Mouse (Mus musculus) spleen, adult 2 months (tissue): ENCODE results near the gene Nt5c1a. TPM values are rescaled to one million over a fixed set of nuclear protein-coding genes. Genes with fewer than 3 reads are reported as not detected.

Source experiments
- DNase-seq, 2 experiments: peaks; one replicate each; pipeline versions ENCODE4 v3.0.0 to v3.0.0-alpha.2; 2012 to 2021; ENCODE audit warnings: low spot score in 2 of 2, low read depth in 1 of 2
- H3K27ac ChIP-seq: fragments of 200-500 bp; 2 replicates; pipeline ENCODE4 v1.5.1; 2012; ENCODE audit warnings: low read length, inconsistent platforms; ENCODE audit not compliant: insufficient read depth
- H3K27me3 ChIP-seq: fragments of 200-500 bp; 2 replicates; pipeline ENCODE4 v1.6.1; 2012; ENCODE audit warnings: mild to moderate bottlenecking, moderate library complexity, low read length, inconsistent platforms; ENCODE audit not compliant: control insufficient read depth, insufficient read depth
- H3K36me3 ChIP-seq: fragments of 200-500 bp; 2 replicates; pipeline ENCODE4 v1.6.1; 2012; ENCODE audit warnings: mild to moderate bottlenecking, low read length, inconsistent platforms; ENCODE audit not compliant: control insufficient read depth, insufficient read depth
- H3K4me1 ChIP-seq: fragments of 200-500 bp; 2 replicates; pipeline ENCODE4 v1.6.1; 2011; ENCODE audit warnings: inconsistent platforms; ENCODE audit not compliant: control insufficient read depth, insufficient read depth, insufficient read length
- H3K4me3 ChIP-seq: fragments of 200-500 bp; 2 replicates; pipeline ENCODE4 v1.5.1; 2011; ENCODE audit warnings: mild to moderate bottlenecking, inconsistent platforms; ENCODE audit not compliant: insufficient read depth, insufficient read length; ENCODE audit errors: extremely low read depth
- CTCF ChIP-seq: fragments of 200-500 bp; IDR thresholded peaks from 2 replicates; pipeline ENCODE4 v1.5.1; 2011; ENCODE audit warnings: mild to moderate bottlenecking, inconsistent platforms; ENCODE audit not compliant: insufficient read depth, insufficient read length, insufficient replicate concordance; ENCODE audit errors: extremely low read depth
- POLR2A ChIP-seq: fragments of 200-500 bp; IDR thresholded peaks from 2 replicates; pipeline ENCODE4 v1.6.1; 2011; ENCODE audit warnings: low read depth, low read length, inconsistent platforms
- WGBS: fragments of 180-500 bp; shearing (Covaris S2); methylation state at CpG from one replicate; pipeline ENCODE4 v1.1.7; 2018; 5-methylcytosine and 5-hydroxymethylcytosine counted together
- polyA plus RNA-seq: library from polyadenylated mRNA; depleted of rRNA; stranded (reverse); fragments of >200 nt; gene quantifications from 2 replicates; pipeline ENCODE4 v1.2.3, GENCODE M21; 2012

The Nt5c1a gene
- polyA plus RNA-seq, 1 experiment: not detected

DNA sequence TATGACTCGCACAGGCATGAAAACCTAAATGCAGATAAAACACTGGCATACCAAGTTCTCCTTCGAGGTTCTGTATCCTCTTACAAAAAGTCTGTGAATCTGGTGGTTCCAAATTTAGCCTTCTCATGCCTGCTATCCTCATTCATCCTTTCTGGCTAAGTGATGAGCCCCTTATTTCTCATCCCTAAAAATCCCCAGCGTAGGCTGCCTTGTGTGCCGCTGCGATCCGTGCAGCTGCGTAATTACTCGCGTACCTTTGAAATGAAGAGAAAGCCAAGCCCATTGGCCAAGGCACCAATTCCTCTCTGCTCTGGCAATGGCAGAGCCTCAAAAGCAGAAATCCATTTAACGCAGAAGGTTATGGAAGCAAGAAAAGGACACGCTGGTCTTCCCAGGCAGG, 7.5 kb upstream of the Nt5c1a start:
- Histone ChIP-seq H3K36me3 (no peaks in the 10 kb centered on the region), H3K27me3 (no peaks in the 10 kb centered on the region), H3K4me1 (no peaks in the 10 kb centered on the region), H3K27ac (no peak overlapping the region), H3K4me3 (no peak overlapping the region)
- no peak for DNase-seq
- 94% methylated on average over 11 of the region's 11 CpGs for WGBS
- TF ChIP-seq POLR2A: no peak
- TF ChIP-seq CTCF: no peak

DNA sequence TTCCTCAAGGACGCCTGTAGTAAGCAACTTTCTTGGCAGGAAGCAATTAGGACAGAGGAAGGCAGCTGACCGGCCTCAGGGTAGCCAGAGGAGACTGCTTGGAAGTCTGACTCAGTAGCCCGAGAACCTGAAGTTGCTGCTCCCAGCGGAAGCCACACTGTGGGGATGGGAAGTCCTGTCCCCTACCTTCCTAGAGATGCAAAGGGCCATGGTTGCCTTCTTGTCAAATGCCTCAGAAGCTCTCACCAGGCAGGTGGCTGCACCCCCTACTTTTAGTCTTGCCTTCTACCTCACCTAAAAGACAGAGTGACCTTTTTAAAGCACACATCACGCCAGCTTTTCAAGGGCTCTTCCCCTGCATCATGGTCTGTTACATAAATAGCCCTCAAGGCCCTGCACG, 4.6 kb upstream of the Nt5c1a start:
- WGBS: 47% methylated on average over 6 of the region's 6 CpGs
- no peak for TF ChIP-seq POLR2A
- no peak for TF ChIP-seq CTCF
- peaks cover 7% of the 10 kb centered on the region for H3K27me3 ChIP-seq

DNA sequence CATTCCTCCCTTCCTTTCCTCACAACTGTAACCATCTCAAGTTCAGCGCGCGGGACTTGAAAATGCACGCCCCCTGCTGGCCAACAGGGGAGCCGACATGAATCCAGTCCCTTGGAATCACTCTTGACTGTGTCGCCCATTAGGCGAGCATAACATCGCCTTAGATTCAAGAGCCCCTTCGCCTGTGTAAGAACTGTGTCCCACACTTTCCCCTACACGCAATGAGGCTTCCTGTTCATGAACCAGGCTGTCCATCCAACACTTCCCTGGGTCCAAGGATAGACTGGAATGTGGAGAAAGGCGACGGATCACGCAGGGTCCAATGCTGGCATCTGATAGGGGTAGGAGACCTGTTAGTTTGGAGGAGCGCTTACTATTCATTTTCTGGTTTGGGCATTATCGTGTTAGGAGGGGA, 526 bp upstream of the Nt5c1a start:
- peak; percentile 73 for TF ChIP-seq CTCF
- no peak for TF ChIP-seq POLR2A
- WGBS: 10% methylated on average over 15 of the region's 15 CpGs
- peaks cover 8% of the 10 kb centered on the region for H3K27me3 ChIP-seq
- peaks cover 2% of the 10 kb centered on the region; the same call in 1 of the 2 replicates for H3K4me1 ChIP-seq
- H3K4me3 ChIP-seq: no peak overlapping the region
- no peaks in the 10 kb centered on the region for H3K36me3 ChIP-seq
- DNase-seq: peak in 1 of 2 experiments; percentile 22
- no peak overlapping the region for H3K27ac ChIP-seq

More for the DNA sequence above, 4.6 kb upstream of the Nt5c1a start:
- H3K27ac ChIP-seq: no peak overlapping the region
- DNase-seq: no peak
- no peaks in the 10 kb centered on the region for H3K36me3 ChIP-seq
- H3K4me1 ChIP-seq: peaks cover 2% of the 10 kb centered on the region; the same call in 1 of the 2 replicates
- H3K4me3 ChIP-seq: no peak overlapping the region

DNA sequence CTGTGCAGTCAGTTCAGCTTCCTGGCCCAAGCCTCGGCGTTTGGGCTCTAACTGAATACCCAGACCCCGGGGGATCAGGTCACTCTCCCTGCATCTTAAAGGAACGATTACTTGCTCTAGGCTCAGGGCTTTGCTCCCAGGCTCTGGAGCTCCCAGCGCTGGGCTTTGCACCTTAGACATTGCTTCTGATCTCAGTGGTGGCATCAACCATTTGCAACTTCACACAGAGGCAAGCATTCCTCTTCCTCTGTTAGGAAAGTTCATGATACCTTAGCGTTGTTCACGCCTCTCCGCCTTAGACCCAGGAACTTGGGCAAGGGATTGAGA, 753 bp downstream of the Nt5c1a start:
- H3K4me1 ChIP-seq: peaks cover 2% of the 10 kb centered on the region; the same call in 1 of the 2 replicates
- H3K27ac ChIP-seq: no peak overlapping the region
- no peak overlapping the region for H3K4me3 ChIP-seq
- TF ChIP-seq POLR2A (no peak), CTCF (no peak)
- no peak for DNase-seq
- H3K36me3 ChIP-seq: no peaks in the 10 kb centered on the region
- 39% methylated on average over 8 of the region's 8 CpGs for WGBS
- H3K27me3 ChIP-seq: peaks cover 8% of the 10 kb centered on the region

DNA sequence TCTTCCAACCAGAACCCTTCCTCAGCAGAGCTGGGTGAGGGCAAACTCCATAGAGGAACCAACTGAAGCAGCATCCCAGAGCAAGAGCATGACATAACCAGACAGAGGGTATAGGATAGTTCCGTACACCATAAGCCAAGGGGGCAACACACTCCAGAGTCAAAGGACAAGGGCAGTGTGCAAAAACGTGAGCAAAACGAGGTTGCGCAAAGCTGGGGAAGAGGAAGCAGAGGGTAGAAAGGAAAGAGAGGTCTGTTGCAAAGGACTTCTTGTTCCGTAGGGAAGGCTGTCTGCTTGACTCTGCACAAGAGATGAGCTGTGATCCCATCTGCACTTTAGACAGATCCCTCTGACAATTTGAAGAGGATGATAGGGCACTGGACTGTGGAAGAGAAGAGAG, 6.0 kb downstream of the Nt5c1a start:
- H3K27me3 ChIP-seq: no peaks in the 10 kb centered on the region; the same call in 1 of the 2 replicates

DNA sequence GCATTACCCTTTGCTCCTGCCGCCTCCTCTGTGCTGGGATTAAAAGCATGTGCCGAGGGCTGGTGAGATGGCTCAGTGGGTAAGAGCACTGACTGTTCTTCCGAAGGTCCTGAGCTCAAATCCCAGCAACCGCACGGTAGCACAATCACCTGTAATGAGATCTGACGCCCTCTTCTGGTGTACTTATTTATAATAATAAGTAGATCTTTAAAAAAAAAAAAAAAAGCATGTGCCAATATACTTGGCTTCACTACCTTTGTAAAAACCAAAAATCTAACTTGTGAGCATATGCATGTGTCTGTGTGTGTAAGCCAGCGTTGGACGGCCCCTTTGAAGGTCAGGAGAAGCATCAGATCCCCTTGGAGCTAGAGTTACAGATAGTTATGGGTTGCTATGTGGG, 9.7 kb downstream of the Nt5c1a start:
- H3K27ac ChIP-seq: no peak overlapping the region
- 66% methylated on average over 8 of the region's 8 CpGs for WGBS
- H3K27me3 ChIP-seq: no peaks in the 10 kb centered on the region
- H3K36me3 ChIP-seq: no peaks in the 10 kb centered on the region
- H3K4me3 ChIP-seq: no peak overlapping the region
- no peak for DNase-seq
- no peaks in the 10 kb centered on the region for H3K4me1 ChIP-seq
- TF ChIP-seq POLR2A (no peak), CTCF (no peak)

More for the DNA sequence above, 6.0 kb downstream of the Nt5c1a start:
- Histone ChIP-seq H3K4me1 (no peaks in the 10 kb centered on the region), H3K36me3 (no peaks in the 10 kb centered on the region), H3K4me3 (no peak overlapping the region), H3K27ac (no peak overlapping the region)
- 37% methylated on average over 5 of the region's 5 CpGs for WGBS
- TF ChIP-seq CTCF: no peak
- no peak for TF ChIP-seq POLR2A
- DNase-seq: no peak

DNA sequence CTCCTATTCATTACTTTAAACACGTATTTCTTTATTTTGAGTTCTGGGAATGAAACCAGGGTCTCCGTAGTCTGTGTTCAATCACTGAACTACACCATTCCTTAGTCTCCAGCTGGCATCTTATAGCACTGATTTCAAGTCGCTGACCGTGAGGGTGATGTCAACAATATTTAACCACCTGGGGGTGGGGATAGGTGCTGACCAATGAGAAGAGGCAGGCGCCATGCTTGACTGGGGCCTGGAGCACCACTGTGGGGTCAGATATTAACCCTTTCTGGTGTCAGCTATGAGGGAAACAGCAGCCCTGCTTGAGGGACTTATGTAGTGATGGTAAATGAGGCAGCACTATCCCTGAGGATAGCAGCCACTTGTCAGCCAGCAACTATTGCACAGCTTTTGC, 10.1 kb downstream of the Nt5c1a start:
- Histone ChIP-seq H3K4me3 (no peak overlapping the region), H3K36me3 (no peaks in the 10 kb centered on the region), H3K27ac (no peak overlapping the region), H3K27me3 (no peaks in the 10 kb centered on the region), H3K4me1 (no peaks in the 10 kb centered on the region)
- no peak for TF ChIP-seq POLR2A
- TF ChIP-seq CTCF: no peak
- DNase-seq: no peak
- WGBS: 75% methylated on average over 5 of the region's 5 CpGs
